Comparison of ENCODE assay signal across 7 mouse cellular contexts in genomic region chr10:117717583-117717982, GRCm38 (mm10). TPM values are rescaled to one million over a fixed set of nuclear protein-coding genes. Genes with fewer than 3 reads are reported as not detected.
A peak's percentile ranks its signal among the peaks of the same experiment; 100 is the strongest.
DNase-seq lines count a peak whose midpoint lies in the region; ATAC-seq and TF ChIP-seq lines count a peak whose summit lies in the region.

No protein-coding gene starts in this region.

- H3K27me3 ChIP-seq in heart, embryonic 12.5 days (replicated peaks): no peaks in the 10 kb centered on the region
- no peaks in the 10 kb centered on the region for H3K27me3 ChIP-seq in limb, embryonic 11.5 days (ENCODE audit: control insufficient read depth, insufficient read depth, low read length)

- peaks cover 61% of the 10 kb centered on the region for H3K4me1 ChIP-seq in bone marrow macrophage, adult 2 months (ENCODE audit: control insufficient read depth, insufficient read depth, low read length)
- H3K4me1 ChIP-seq in heart, embryonic 12.5 days (replicated peaks): peaks cover 20% of the 10 kb centered on the region
- no peaks in the 10 kb centered on the region for H3K4me1 ChIP-seq in limb, embryonic 11.5 days (ENCODE audit: control insufficient read depth, insufficient read depth, low read length)

- WGBS in heart, embryonic 12.5 days: 7% methylated on average over 4 of the region's 4 CpGs
- WGBS in limb, embryonic 11.5 days: 18% methylated on average over 4 of the region's 4 CpGs

- no peak for TF ChIP-seq POLR2A in bone marrow macrophage, adult 2 months (IDR thresholded peaks at IDR 0.05; ENCODE audit: borderline replicate concordance, low read depth, low read length)

- DNase-seq in MN1 (ENCODE audit: low spot score): peak; percentile 89
- DNase-seq in limb, embryonic 11.5 days (ENCODE audit: low spot score): peak; percentile 41
- DNase-seq in retina, embryonic 14.5 days (ENCODE audit: low spot score): peak; percentile 28
- no peak for DNase-seq in cerebellum, adult 18-20 months
- no peak for DNase-seq in layer of hippocampus, adult 9-10 months (ENCODE audit: low spot score)

- H3K4me2 ChIP-seq in heart, embryonic 12.5 days: peak overlapping the region; percentile 30; the same call in 1 of the 2 replicates
- H3K4me2 ChIP-seq in limb, embryonic 11.5 days (ENCODE audit: low read depth, severe bottlenecking): no peak overlapping the region

- no peak for TF ChIP-seq CTCF in bone marrow macrophage, adult 2 months (IDR thresholded peaks at IDR 0.05; ENCODE audit: low read depth, low read length)

- peak overlapping the region; percentile 95 for H3K27ac ChIP-seq in bone marrow macrophage, adult 2 months (ENCODE audit: insufficient read depth, low read depth, low read length)
- H3K27ac ChIP-seq in heart, embryonic 12.5 days (ENCODE audit: poor library complexity, severe bottlenecking): peak overlapping the region; percentile 45
- H3K27ac ChIP-seq in limb, embryonic 11.5 days (replicated peaks; ENCODE audit: low read depth, low read length): no peak overlapping the region

- H3K36me3 ChIP-seq in heart, embryonic 12.5 days: no peaks in the 10 kb centered on the region
- no peaks in the 10 kb centered on the region for H3K36me3 ChIP-seq in limb, embryonic 11.5 days (ENCODE audit: control insufficient read depth, insufficient read depth, low read length)

- H3K9me3 ChIP-seq in heart, embryonic 12.5 days (replicated peaks): no peaks in the 10 kb centered on the region
- H3K9me3 ChIP-seq in limb, embryonic 11.5 days (ENCODE audit: control insufficient read depth, low read length): no peaks in the 10 kb centered on the region

- no peak overlapping the region for H3K9ac ChIP-seq in heart, embryonic 12.5 days
- H3K9ac ChIP-seq in limb, embryonic 11.5 days (ENCODE audit: low read length): no peak overlapping the region

- no peak overlapping the region for H3K4me3 ChIP-seq in bone marrow macrophage, adult 2 months (ENCODE audit: insufficient read depth, low read length)
- no peak overlapping the region for H3K4me3 ChIP-seq in heart, embryonic 12.5 days
- no peak overlapping the region for H3K4me3 ChIP-seq in limb, embryonic 11.5 days (ENCODE audit: low read depth, low read length)

- ATAC-seq in heart, embryonic 12.5 days (ENCODE audit: insufficient number of reproducible peaks, low FRiP score): peak; percentile 83
- no peak for ATAC-seq in limb, embryonic 11.5 days (ENCODE audit: insufficient number of reproducible peaks, low FRiP score, low TSS enrichment, low read depth)

RNA-seq across cellular contexts. Expression of gene Mdm2, which starts 7.0 kb away (rescaled TPM):
- polyA plus RNA-seq in bone marrow macrophage, adult 2 months (2012; ENCODE audit: insufficient read depth, insufficient read length, missing spikeins): 94.2 and 95.5 TPM in 2 replicates
- polyA plus RNA-seq in heart, embryonic 12.5 days (2016; fragmentation: Nextera tagmentation; extraction: Ambion mirVana): 55.7 and 57.4 TPM in 2 replicates
- 63.1 and 66.3 TPM in 2 replicates for polyA plus RNA-seq in limb, embryonic 11.5 days (2014; fragmentation: Nextera tagmentation; extraction: Ambion mirVana)

RNA-seq across cellular contexts. Expression of gene Slc35e3, which starts 28.6 kb away (rescaled TPM):
- polyA plus RNA-seq in bone marrow macrophage, adult 2 months (2012; ENCODE audit: insufficient read depth, insufficient read length, missing spikeins): 5.4 and 10.6 TPM in 2 replicates
- polyA plus RNA-seq in heart, embryonic 12.5 days (2016; fragmentation: Nextera tagmentation; extraction: Ambion mirVana): 13.0 and 14.5 TPM in 2 replicates
- polyA plus RNA-seq in limb, embryonic 11.5 days (2014; fragmentation: Nextera tagmentation; extraction: Ambion mirVana): 19.8 and 20.3 TPM in 2 replicates

Comparison
In these comparisons a context has a peak if more than half of its experiments do, and no peak if none do; other contexts are left out.
1. DNase-seq: peak in MN1 (single experiment), limb, embryonic 11.5 days (single experiment) and retina, embryonic 14.5 days (single experiment); none in cerebellum, adult 18-20 months (0 of 2) and layer of hippocampus, adult 9-10 months (single experiment).